Mouse (Mus musculus): ENCODE results near the gene Bptf.

- TF ChIP-seq CTCF (IDR thresholded peaks at IDR 0.05; ENCODE audit: borderline replicate concordance, insufficient read depth, low read length): no peak
- no peak for TF ChIP-seq POLR2A (IDR thresholded peaks at IDR 0.05; ENCODE audit: low read depth, low read length)
These were observed 86.4 kb downstream of the Bptf start for GRCm38 (mm10) chr11:107045546-107045945.
